Mouse (Mus musculus) mature B cell (primary cell): ENCODE data around the gene Tnip1.

Experiments used
- in situ Hi-C: fragments of 300-500 bp; cut with MboI; formaldehyde crosslinking; loops from 2 replicates; pipeline ENCODE4 v1.14.3; 2019

The Tnip1 gene

GRCm38 (mm10) chr11:54934198-54934597 lies 28.5 kb downstream of the Tnip1 start:
- in situ Hi-C loops: loop anchor here (5.0 kb wide), 1 partner anchor 38 kb away; no protein-coding TSS in a partner anchor

GRCm38 (mm10) chr11:54932540-54932939 lies 30.2 kb downstream of the Tnip1 start:
- in situ Hi-C loops: loop anchor here (5.0 kb wide), 1 partner anchor 40 kb away; no protein-coding TSS in a partner anchor

- in situ Hi-C loops: loop anchor here (5.0 kb wide), 1 partner anchor 41 kb away; no protein-coding TSS in a partner anchor
Measured at GRCm38 (mm10) chr11:54931405-54932093, 31.2 kb downstream of the Tnip1 start.

GRCm38 (mm10) chr11:54930318-54930979 lies 32.3 kb downstream of the Tnip1 start:
- in situ Hi-C loops: loop anchor here (5.0 kb wide), 1 partner anchor 42 kb away; no protein-coding TSS in a partner anchor

- in situ Hi-C loops: loop anchor here (5.0 kb wide), 2 partner anchors 43 to 47 kb away; no protein-coding TSS in a partner anchor
Measured at GRCm38 (mm10) chr11:54929744-54930143, 33.0 kb downstream of the Tnip1 start.

- in situ Hi-C loops: loop anchor here (5.0 kb wide), 1 partner anchor 47 kb away; no protein-coding TSS in a partner anchor
Measured at GRCm38 (mm10) chr11:54929290-54929689, 33.4 kb downstream of the Tnip1 start.

GRCm38 (mm10) chr11:54928886-54929285 lies 33.8 kb downstream of the Tnip1 start:
- in situ Hi-C loops: loop anchor here (5.0 kb wide), 1 partner anchor 47 kb away; no protein-coding TSS in a partner anchor

GRCm38 (mm10) chr11:54928219-54928618 lies 34.5 kb downstream of the Tnip1 start:
- in situ Hi-C loops: loop anchor here (5.0 kb wide), 1 partner anchor 46 kb away; no protein-coding TSS in a partner anchor

GRCm38 (mm10) chr11:54927346-54928140 lies 35.2 kb downstream of the Tnip1 start:
- in situ Hi-C loops: loop anchor here (5.0 kb wide), 1 partner anchor 45 kb away; no protein-coding TSS in a partner anchor

- in situ Hi-C loops: no loop called here
Measured at GRCm38 (mm10) chr11:54924145-54924544, 38.6 kb downstream of the Tnip1 start.

GRCm38 (mm10) chr11:54922488-54922887 lies 40.2 kb downstream of the Tnip1 start:
- in situ Hi-C loops: no loop called here

- in situ Hi-C loops: no loop called here
Measured at GRCm38 (mm10) chr11:54921798-54922197, 40.9 kb downstream of the Tnip1 start.

GRCm38 (mm10) chr11:54920973-54921580 lies 41.6 kb downstream of the Tnip1 start:
- in situ Hi-C loops: no loop called here

- in situ Hi-C loops: no loop called here
Measured at GRCm38 (mm10) chr11:54920127-54920972, 42.4 kb downstream of the Tnip1 start.

- in situ Hi-C loops: no loop called here
Measured at GRCm38 (mm10) chr11:54918273-54918672, 44.4 kb downstream of the Tnip1 start.

GRCm38 (mm10) chr11:54917461-54917860 lies 45.3 kb downstream of the Tnip1 start:
- in situ Hi-C loops: no loop called here

GRCm38 (mm10) chr11:54913841-54914240 lies 48.9 kb downstream of the Tnip1 start:
- in situ Hi-C loops: no loop called here

GRCm38 (mm10) chr11:54912503-54913316 lies 50.0 kb downstream of the Tnip1 start:
- in situ Hi-C loops: no loop called here

- in situ Hi-C loops: no loop called here
Measured at GRCm38 (mm10) chr11:54911671-54912502, 50.8 kb downstream of the Tnip1 start.
